Mouse (Mus musculus): ENCODE results near the gene Gal3st2c. TPM values are rescaled to one million over a fixed set of nuclear protein-coding genes. Genes with fewer than 3 reads are reported as not detected.
A peak's percentile ranks its signal among the peaks of the same experiment; 100 is the strongest.

The Gal3st2c gene
- polyA plus RNA-seq, 1 experiment from 2014 or later, result not detected

DNA sequence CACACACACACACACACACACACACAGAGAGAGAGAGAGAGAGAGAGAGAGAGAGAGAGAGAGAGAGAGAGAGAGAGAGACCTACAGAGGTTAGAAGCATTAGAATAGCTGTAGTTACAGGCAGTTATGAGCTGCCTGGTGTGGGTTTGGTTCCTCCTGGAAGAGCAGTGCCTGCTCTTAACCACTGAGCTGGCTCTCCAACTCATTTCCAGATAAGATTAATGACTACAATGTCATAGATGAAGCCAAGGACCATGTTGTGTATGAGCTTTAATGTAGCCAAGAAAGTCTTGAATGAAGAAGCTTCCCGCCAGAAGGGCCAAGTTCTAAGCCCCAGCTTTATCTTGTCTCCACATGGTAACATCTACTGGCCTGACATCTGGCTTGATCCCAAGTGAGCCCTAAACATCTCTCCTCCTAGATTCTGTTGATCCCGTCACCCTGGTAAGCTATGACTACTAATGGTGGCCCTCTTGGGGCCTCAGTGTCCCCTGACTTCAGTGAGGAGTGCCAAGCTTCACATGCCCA is 42.8 kb downstream of the Gal3st2c start:
- no peaks in the 10 kb centered on the region for H3K27me3 ChIP-seq (ENCODE audit: control insufficient read depth, insufficient read depth, low read length)
- H3K4me1 ChIP-seq (ENCODE audit: control insufficient read depth, insufficient read depth, low read length), result no peaks in the 10 kb centered on the region
- H3K4me3 ChIP-seq (ENCODE audit: low read length), result no peak overlapping the region
- 87% methylated on average over 2 of the region's 2 CpGs for WGBS
- H3K9me3 ChIP-seq (ENCODE audit: control insufficient read depth, low read length), result no peaks in the 10 kb centered on the region
- H3K9ac ChIP-seq (ENCODE audit: low read depth, low read length), result no peak overlapping the region
- H3K4me2 ChIP-seq (replicated peaks; ENCODE audit: low read depth, low read length), result no peak overlapping the region
- no peaks in the 10 kb centered on the region for H3K36me3 ChIP-seq (ENCODE audit: control insufficient read depth, insufficient read depth, low read length)
- no peak overlapping the region for H3K27ac ChIP-seq (ENCODE audit: low read depth, low read length)
- ATAC-seq (ENCODE audit: low FRiP score, low TSS enrichment), result no peak

- no peaks in the 10 kb centered on the region for H3K36me3 ChIP-seq (ENCODE audit: control insufficient read depth, insufficient read depth, low read length)
- H3K9me3 ChIP-seq (ENCODE audit: control insufficient read depth, low read length), result no peaks in the 10 kb centered on the region
- WGBS, result 1% methylated on average over 24 of the region's 25 CpGs
- H3K4me1 ChIP-seq (ENCODE audit: control insufficient read depth, insufficient read depth, low read length), result no peaks in the 10 kb centered on the region
- peak overlapping the region; percentile 28 for H3K9ac ChIP-seq (ENCODE audit: low read depth, low read length)
- no peaks in the 10 kb centered on the region for H3K27me3 ChIP-seq (ENCODE audit: control insufficient read depth, insufficient read depth, low read length)
- peak; percentile 95 for ATAC-seq (ENCODE audit: low FRiP score, low TSS enrichment)
- peak overlapping the region; percentile 74; the same call in 1 of the 2 replicates for H3K27ac ChIP-seq (ENCODE audit: low read depth, low read length)
- peak overlapping the region; percentile 42 for H3K4me3 ChIP-seq (ENCODE audit: low read length)
- peak overlapping the region; percentile 70 for H3K4me2 ChIP-seq (replicated peaks; ENCODE audit: low read depth, low read length)
Measured at GRCm38 (mm10) chr1:94034984-94035743, 44.9 kb downstream of the Gal3st2c start.

DNA sequence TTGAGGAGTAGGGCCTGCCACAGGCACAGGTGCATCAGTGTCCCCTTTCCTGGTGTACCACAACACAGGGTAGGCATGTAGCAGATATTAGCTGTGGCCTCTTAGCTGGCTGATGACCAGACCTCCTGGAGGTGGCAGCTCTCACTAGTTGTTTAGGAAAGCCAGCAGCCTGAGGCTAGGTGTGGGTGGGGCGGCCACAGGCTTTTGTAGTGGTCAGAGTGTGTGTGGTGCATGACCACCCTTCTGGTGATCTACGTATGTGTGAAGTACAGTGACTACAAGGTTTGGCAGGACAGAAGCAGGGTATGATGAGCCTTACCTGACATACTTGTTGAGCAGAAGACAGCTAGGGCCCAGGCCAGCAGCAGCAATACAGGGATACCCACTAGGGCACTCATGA is 50.1 kb downstream of the Gal3st2c start:
- Histone ChIP-seq H3K4me2 (replicated peaks; ENCODE audit: low read depth, low read length) (no peak overlapping the region), H3K27me3 (ENCODE audit: control insufficient read depth, insufficient read depth, low read length) (no peaks in the 10 kb centered on the region), H3K9ac (ENCODE audit: low read depth, low read length) (no peak overlapping the region), H3K4me3 (ENCODE audit: low read length) (no peak overlapping the region), H3K4me1 (ENCODE audit: control insufficient read depth, insufficient read depth, low read length) (no peaks in the 10 kb centered on the region), H3K9me3 (ENCODE audit: control insufficient read depth, low read length) (no peaks in the 10 kb centered on the region), H3K27ac (ENCODE audit: low read depth, low read length) (no peak overlapping the region), H3K36me3 (ENCODE audit: control insufficient read depth, insufficient read depth, low read length) (no peaks in the 10 kb centered on the region)
- ATAC-seq (ENCODE audit: low FRiP score, low TSS enrichment), result no peak
- WGBS, result 96% methylated on average over 2 of the region's 2 CpGs

DNA sequence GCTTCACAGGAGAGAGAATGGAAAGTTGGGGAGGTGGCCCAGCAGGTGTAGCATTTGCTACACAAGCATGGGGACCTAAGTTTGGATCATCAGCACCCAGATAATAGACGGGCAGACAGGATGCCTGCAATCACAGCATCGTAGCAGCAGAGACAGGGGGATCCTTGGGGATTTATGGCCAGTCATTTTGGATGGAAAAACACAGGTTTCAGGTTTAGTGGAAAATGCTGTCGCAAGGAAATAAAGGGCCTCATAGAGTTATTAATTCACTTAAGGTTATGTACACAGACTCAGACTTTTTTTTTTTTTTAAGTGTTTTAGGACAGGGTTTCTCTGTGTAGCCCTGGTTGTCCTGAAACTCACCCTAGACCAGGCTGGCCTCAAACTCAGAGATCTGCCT is 55.2 kb downstream of the Gal3st2c start:
- no peak overlapping the region for H3K4me3 ChIP-seq (ENCODE audit: low read length)
- no peak overlapping the region for H3K27ac ChIP-seq (ENCODE audit: low read depth, low read length)
- H3K9ac ChIP-seq (ENCODE audit: low read depth, low read length), result no peak overlapping the region
- H3K9me3 ChIP-seq (ENCODE audit: control insufficient read depth, low read length), result no peaks in the 10 kb centered on the region
- H3K4me1 ChIP-seq (ENCODE audit: control insufficient read depth, insufficient read depth, low read length), result no peaks in the 10 kb centered on the region
- WGBS, result 41% methylated on average over 3 of the region's 3 CpGs
- no peaks in the 10 kb centered on the region for H3K36me3 ChIP-seq (ENCODE audit: control insufficient read depth, insufficient read depth, low read length)
- no peak overlapping the region for H3K4me2 ChIP-seq (replicated peaks; ENCODE audit: low read depth, low read length)
- ATAC-seq (ENCODE audit: low FRiP score, low TSS enrichment), result no peak
- no peaks in the 10 kb centered on the region for H3K27me3 ChIP-seq (ENCODE audit: control insufficient read depth, insufficient read depth, low read length)

- no peak for ATAC-seq (ENCODE audit: low FRiP score, low TSS enrichment)
- H3K4me3 ChIP-seq (ENCODE audit: low read length), result no peak overlapping the region
- no peak overlapping the region for H3K27ac ChIP-seq (ENCODE audit: low read depth, low read length)
- no peaks in the 10 kb centered on the region for H3K36me3 ChIP-seq (ENCODE audit: control insufficient read depth, insufficient read depth, low read length)
- WGBS, result 78% methylated on average over 4 of the region's 4 CpGs
- H3K9me3 ChIP-seq (ENCODE audit: control insufficient read depth, low read length), result no peaks in the 10 kb centered on the region
- H3K9ac ChIP-seq (ENCODE audit: low read depth, low read length), result no peak overlapping the region
- H3K4me1 ChIP-seq (ENCODE audit: control insufficient read depth, insufficient read depth, low read length), result no peaks in the 10 kb centered on the region
- no peak overlapping the region for H3K4me2 ChIP-seq (replicated peaks; ENCODE audit: low read depth, low read length)
- H3K27me3 ChIP-seq (ENCODE audit: control insufficient read depth, insufficient read depth, low read length), result no peaks in the 10 kb centered on the region
Measured at GRCm38 (mm10) chr1:94046544-94046943, 56.2 kb downstream of the Gal3st2c start.

DNA sequence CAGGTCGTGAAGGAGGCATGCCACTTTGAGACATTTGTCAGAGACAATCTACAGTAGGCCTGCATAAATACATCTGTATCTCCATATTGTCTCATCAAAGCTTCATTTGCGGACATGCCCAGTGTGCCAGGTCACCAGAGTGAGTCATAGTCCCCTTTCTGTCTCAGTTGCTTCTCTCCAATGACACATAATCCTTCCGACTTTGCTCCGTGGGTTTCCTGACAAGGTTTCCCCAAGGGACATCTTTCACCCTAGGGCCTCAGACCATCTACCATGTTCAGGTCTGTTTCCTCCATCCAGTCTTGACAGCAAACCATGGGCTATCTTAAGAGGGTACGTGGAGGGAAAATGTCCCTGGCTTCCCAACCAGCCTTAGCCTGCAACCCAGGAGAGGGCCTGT is 60.8 kb downstream of the Gal3st2c start:
- H3K36me3 ChIP-seq (ENCODE audit: control insufficient read depth, insufficient read depth, low read length), result no peaks in the 10 kb centered on the region
- H3K27me3 ChIP-seq (ENCODE audit: control insufficient read depth, insufficient read depth, low read length), result no peaks in the 10 kb centered on the region
- H3K9me3 ChIP-seq (ENCODE audit: control insufficient read depth, low read length), result no peaks in the 10 kb centered on the region
- no peak overlapping the region for H3K9ac ChIP-seq (ENCODE audit: low read depth, low read length)
- H3K4me2 ChIP-seq (replicated peaks; ENCODE audit: low read depth, low read length), result no peak overlapping the region
- WGBS, result 78% methylated on average over 5 of the region's 5 CpGs
- no peaks in the 10 kb centered on the region for H3K4me1 ChIP-seq (ENCODE audit: control insufficient read depth, insufficient read depth, low read length)
- no peak overlapping the region for H3K4me3 ChIP-seq (ENCODE audit: low read length)
- H3K27ac ChIP-seq (ENCODE audit: low read depth, low read length), result no peak overlapping the region
- ATAC-seq (ENCODE audit: low FRiP score, low TSS enrichment), result no peak

DNA sequence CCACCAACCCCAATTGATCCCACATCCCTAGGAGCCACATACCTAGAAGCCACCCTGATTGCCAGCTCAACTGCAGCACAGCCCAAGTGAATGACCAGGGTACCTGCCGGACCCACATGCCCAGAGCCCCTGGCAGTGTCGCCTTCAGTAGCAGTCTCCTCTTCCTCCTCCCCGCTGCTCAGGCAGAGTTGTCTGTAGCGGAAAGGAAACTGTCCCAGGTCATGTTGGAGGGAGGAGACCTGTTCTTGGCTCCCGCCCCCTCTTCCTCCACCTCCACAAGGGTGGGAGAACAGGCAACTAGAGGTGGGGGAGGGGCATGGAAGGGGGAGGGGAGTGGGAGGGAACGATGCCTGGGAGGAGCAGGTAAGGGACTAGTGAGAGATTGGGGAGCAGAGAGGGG is 62.1 kb downstream of the Gal3st2c start, which contains the start of gene Pdcd1:
TSS of gene Pdcd1 (minus strand) at position 181 of the 400 bp plus-strand sequence.
- WGBS, result 52% methylated on average over 6 of the region's 6 CpGs

GRCm38 (mm10) chr1:94053530-94054216 is 63.4 kb downstream of the Gal3st2c start:
- Histone ChIP-seq H3K9ac (ENCODE audit: low read depth, low read length) (no peak overlapping the region), H3K4me2 (replicated peaks; ENCODE audit: low read depth, low read length) (no peak overlapping the region), H3K9me3 (ENCODE audit: control insufficient read depth, low read length) (no peaks in the 10 kb centered on the region), H3K36me3 (ENCODE audit: control insufficient read depth, insufficient read depth, low read length) (no peaks in the 10 kb centered on the region), H3K4me1 (ENCODE audit: control insufficient read depth, insufficient read depth, low read length) (no peaks in the 10 kb centered on the region), H3K27ac (ENCODE audit: low read depth, low read length) (no peak overlapping the region), H3K27me3 (ENCODE audit: control insufficient read depth, insufficient read depth, low read length) (no peaks in the 10 kb centered on the region), H3K4me3 (ENCODE audit: low read length) (no peak overlapping the region)
- WGBS, result 76% methylated on average over 7 of the region's 7 CpGs
- ATAC-seq (ENCODE audit: low FRiP score, low TSS enrichment), result no peak

More for the DNA sequence above, 62.1 kb downstream of the Gal3st2c start, which contains the start of gene Pdcd1:
- Histone ChIP-seq H3K36me3 (ENCODE audit: control insufficient read depth, insufficient read depth, low read length) (no peaks in the 10 kb centered on the region), H3K4me1 (ENCODE audit: control insufficient read depth, insufficient read depth, low read length) (no peaks in the 10 kb centered on the region), H3K4me3 (ENCODE audit: low read length) (no peak within 1 kb of the TSS), H3K9me3 (ENCODE audit: control insufficient read depth, low read length) (no peaks in the 10 kb centered on the region), H3K4me2 (replicated peaks; ENCODE audit: low read depth, low read length) (no peak within 1 kb of the TSS), H3K9ac (ENCODE audit: low read depth, low read length) (no peak within 1 kb of the TSS), H3K27me3 (ENCODE audit: control insufficient read depth, insufficient read depth, low read length) (no peaks in the 10 kb centered on the region), H3K27ac (ENCODE audit: low read depth, low read length) (no peak within 1 kb of the TSS)
- ATAC-seq (ENCODE audit: low FRiP score, low TSS enrichment), result 0 out of 2 replicates have a peak, but pooled peaks have one; percentile 32

GRCm38 (mm10) chr1:94054481-94054880 is 64.2 kb downstream of the Gal3st2c start:
- no peaks in the 10 kb centered on the region for H3K36me3 ChIP-seq (ENCODE audit: control insufficient read depth, insufficient read depth, low read length)

More at GRCm38 (mm10) chr1:94054481-94054880, 64.2 kb downstream of the Gal3st2c start:
- no peaks in the 10 kb centered on the region for H3K4me1 ChIP-seq (ENCODE audit: control insufficient read depth, insufficient read depth, low read length)
- WGBS, result 80% methylated on average over 1 of the region's 1 CpGs
- no peak for ATAC-seq (ENCODE audit: low FRiP score, low TSS enrichment)
- H3K4me3 ChIP-seq (ENCODE audit: low read length), result no peak overlapping the region
- H3K9ac ChIP-seq (ENCODE audit: low read depth, low read length), result no peak overlapping the region
- no peaks in the 10 kb centered on the region for H3K27me3 ChIP-seq (ENCODE audit: control insufficient read depth, insufficient read depth, low read length)
- H3K4me2 ChIP-seq (replicated peaks; ENCODE audit: low read depth, low read length), result no peak overlapping the region
- no peak overlapping the region for H3K27ac ChIP-seq (ENCODE audit: low read depth, low read length)
- H3K9me3 ChIP-seq (ENCODE audit: control insufficient read depth, low read length), result no peaks in the 10 kb centered on the region
